ENCODE assay signal across 7 mouse cellular contexts in genomic region chr8:122551265-122552051, GRCm38 (mm10). TPM values are rescaled to one million over a fixed set of nuclear protein-coding genes. Genes with fewer than 3 reads are reported as not detected.
DNase-seq lines count a peak whose midpoint lies in the region; ATAC-seq lines count a peak whose summit lies in the region.

Piezo1 (minus strand) TSS chr8:122551329.

- peak within 1 kb of the TSS; percentile 90 for H3K27ac ChIP-seq in intestine, embryonic 15.5 days
- no peak within 1 kb of the TSS for H3K27ac ChIP-seq in midbrain, embryonic 11.5 days (ENCODE audit: low read depth, low read length)

- ATAC-seq in intestine, embryonic 15.5 days, result peak; percentile 89
- peak; percentile 67 for ATAC-seq in midbrain, embryonic 11.5 days (ENCODE audit: low FRiP score)

- peak within 1 kb of the TSS; percentile 92 for H3K4me2 ChIP-seq in intestine, embryonic 15.5 days (replicated peaks)
- H3K4me2 ChIP-seq in midbrain, embryonic 11.5 days, result peak within 1 kb of the TSS; percentile 68

- H3K36me3 ChIP-seq in intestine, embryonic 15.5 days, result no peaks in the 10 kb centered on the region
- H3K36me3 ChIP-seq in midbrain, embryonic 11.5 days (ENCODE audit: control insufficient read depth, insufficient read depth, low read length), result no peaks in the 10 kb centered on the region

- DNase-seq in adrenal gland, adult (ENCODE audit: inconsistent age in 2 of 2, low spot score in 1 of 2), result peak; percentile 91 to 98
- peak; percentile 80 for DNase-seq in embryo, embryonic 11.5 days (ENCODE audit: low read depth, low spot score)
- DNase-seq in gastrocnemius, postnatal 4 days (ENCODE audit: low spot score in 2 of 2), result peak; percentile 84 to 92
- DNase-seq in left cerebral cortex, postnatal 4 days, result peak; percentile 84
- DNase-seq in midbrain, embryonic 11.5 days (ENCODE audit: low spot score, missing footprints), result peak; percentile 97
- peak; percentile 88 for DNase-seq in skeletal muscle tissue, adult 2 months (ENCODE audit: low read depth, low spot score)

- H3K4me1 ChIP-seq in intestine, embryonic 15.5 days (replicated peaks), result peaks cover 48% of the 10 kb centered on the region
- peaks cover 4% of the 10 kb centered on the region for H3K4me1 ChIP-seq in midbrain, embryonic 11.5 days (ENCODE audit: control insufficient read depth, insufficient read depth, low read length)

- intact Hi-C loops in left cerebral cortex, postnatal 4 days (cut with DNase I), result loop anchor here (5.0 kb wide), 1 partner anchor 49 kb away; no protein-coding TSS in a partner anchor

- peak within 1 kb of the TSS; percentile 87 for H3K4me3 ChIP-seq in intestine, embryonic 15.5 days (replicated peaks)
- H3K4me3 ChIP-seq in midbrain, embryonic 11.5 days (ENCODE audit: low read depth, low read length), result peak within 1 kb of the TSS; percentile 41

- no peaks in the 10 kb centered on the region for H3K27me3 ChIP-seq in intestine, embryonic 15.5 days (replicated peaks)
- H3K27me3 ChIP-seq in midbrain, embryonic 11.5 days (ENCODE audit: control insufficient read depth, insufficient read depth, low read length), result peaks cover 21% of the 10 kb centered on the region

- H3K9me3 ChIP-seq in intestine, embryonic 15.5 days, result no peaks in the 10 kb centered on the region
- no peaks in the 10 kb centered on the region for H3K9me3 ChIP-seq in midbrain, embryonic 11.5 days (ENCODE audit: control insufficient read depth, low read length)

- peak within 1 kb of the TSS; percentile 85 for H3K9ac ChIP-seq in intestine, embryonic 15.5 days
- peak within 1 kb of the TSS; percentile 59 for H3K9ac ChIP-seq in midbrain, embryonic 11.5 days (ENCODE audit: low read length)

- WGBS in intestine, embryonic 15.5 days, result 12% methylated on average over 44 of the region's 56 CpGs
- 11% methylated on average over 56 of the region's 56 CpGs for WGBS in midbrain, embryonic 11.5 days

RNA-seq across cellular contexts. Expression of gene Piezo1, which starts in this region (rescaled TPM):
- 10 to 100 TPM; 51.5 to 54.6 TPM for total RNA-seq in gastrocnemius, postnatal 4 days (2021)
- polyA plus RNA-seq in intestine, embryonic 15.5 days (2015; fragmentation: Nextera tagmentation; extraction: Ambion mirVana), result 10.8 and 12.2 TPM in 2 replicates
- 10 to 100 TPM; 19.9 to 20.6 TPM for total RNA-seq in left cerebral cortex, postnatal 4 days (2021)
- polyA plus RNA-seq in midbrain, embryonic 11.5 days (2014; fragmentation: Nextera tagmentation; extraction: Ambion mirVana), result 2.8 and 4.3 TPM in 2 replicates
